Mouse (Mus musculus): ENCODE data around the gene Clta.

Clta gene

DNA sequence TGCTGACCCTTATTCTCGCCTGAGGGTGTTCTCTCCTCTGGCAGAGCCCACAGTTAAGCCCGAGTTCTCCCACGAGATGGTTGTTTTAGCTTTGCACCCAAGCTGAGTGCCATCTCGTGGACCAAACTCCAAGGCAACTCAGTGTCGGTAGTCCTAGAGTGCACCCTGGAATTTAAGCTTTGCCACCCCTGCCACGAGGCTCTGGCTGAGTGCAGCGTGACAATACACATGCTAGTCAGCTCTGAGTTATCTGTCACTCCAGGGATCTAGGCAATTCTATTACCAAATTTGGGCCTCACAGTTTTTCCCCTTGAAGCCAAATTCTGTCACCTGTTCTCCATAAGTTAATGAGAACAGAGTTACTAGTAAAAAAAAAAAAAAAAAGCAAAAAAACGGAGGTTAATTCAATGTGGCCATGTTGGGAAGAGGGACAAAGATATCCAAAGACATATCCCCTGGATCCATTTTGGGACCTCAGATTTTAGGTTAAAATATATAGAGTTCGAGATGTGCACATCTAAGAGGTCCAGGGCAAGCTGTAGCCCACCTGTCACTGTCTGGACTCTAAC lies 68.7 kb downstream of the Clta start:
- DNase-seq (ENCODE audit: low read depth), result no peak

DNA sequence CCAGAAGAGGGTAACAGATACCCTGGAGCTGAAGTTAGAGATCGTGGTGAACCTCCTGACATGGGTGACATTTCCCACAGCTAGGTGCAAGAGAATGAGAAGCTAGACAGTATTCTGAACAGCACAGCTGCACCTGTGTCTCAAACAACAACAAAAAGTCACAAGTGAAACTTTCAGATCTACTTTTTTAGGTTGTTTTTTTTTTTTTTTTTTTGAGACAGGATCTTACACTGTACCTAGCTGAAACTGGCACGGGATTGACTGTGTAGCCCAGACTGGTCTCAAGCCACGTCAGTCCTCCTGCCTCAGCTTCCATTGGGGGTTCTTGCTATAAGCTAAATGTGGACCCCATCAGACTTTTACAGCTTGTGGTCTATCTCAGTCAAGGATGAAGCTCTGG lies 69.5 kb downstream of the Clta start:
- DNase-seq (ENCODE audit: low read depth), result no peak

DNA sequence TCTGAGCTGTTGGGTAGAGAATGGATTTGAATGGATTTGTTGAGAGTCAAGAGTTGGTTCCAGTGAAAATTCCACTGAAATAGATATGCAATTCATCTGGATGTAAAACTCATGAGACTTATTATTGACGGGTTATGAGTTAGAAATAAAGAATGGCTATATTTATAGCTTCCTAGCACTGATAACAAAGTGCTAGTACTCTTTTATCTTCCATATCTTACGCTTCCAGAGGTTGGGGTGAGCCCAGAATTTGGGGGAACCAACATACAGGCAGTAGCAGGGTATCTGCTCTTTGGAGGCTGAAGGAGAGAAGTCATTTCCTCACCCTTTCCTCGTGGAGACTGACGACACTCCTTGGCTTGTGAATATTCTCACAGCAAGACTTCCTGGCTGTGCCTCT lies 70.2 kb downstream of the Clta start:
- DNase-seq (ENCODE audit: low read depth), result no peak

DNA sequence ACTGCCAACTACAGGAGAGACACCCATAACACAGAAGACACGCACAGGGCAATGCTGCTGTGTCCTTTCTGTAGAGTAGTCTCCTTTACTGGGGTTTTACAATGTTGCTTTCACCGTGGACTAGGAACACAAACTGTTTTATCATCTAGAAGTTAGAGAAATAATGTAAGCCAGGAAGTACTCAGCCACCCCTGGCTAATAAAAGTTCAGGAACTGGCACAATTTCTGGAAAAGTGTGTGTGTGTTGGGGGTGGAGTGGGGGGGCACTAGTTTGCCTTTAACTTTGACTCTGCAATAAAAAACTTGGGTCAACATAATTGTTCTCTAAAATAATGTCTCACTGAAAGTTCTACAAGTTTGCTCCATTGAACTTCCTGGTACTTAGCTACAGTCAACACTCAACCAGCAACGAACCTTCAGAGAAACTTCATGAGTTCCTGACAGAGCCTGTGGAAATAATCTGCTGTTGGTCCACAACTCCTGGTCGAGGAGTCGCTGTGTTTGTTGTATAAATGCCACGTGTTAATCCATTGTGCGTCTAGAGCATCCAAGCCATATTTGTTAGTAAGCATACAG lies 74.2 kb downstream of the Clta start:
- no peak for DNase-seq (ENCODE audit: low read depth)

Measured in naive thymus-derived CD4-positive, alpha-beta T cell, adult 2 months (primary cell).